Mouse (Mus musculus) thymus, adult 2 months (tissue): Measurements from ENCODE around the gene Pms2. TPM values are rescaled to one million over a fixed set of nuclear protein-coding genes. Genes with fewer than 3 reads are reported as not detected.
A peak's percentile ranks its signal among the peaks of the same experiment; 100 is the strongest.

ENCODE experiments used
- DNase-seq: peaks from one replicate; pipeline ENCODE4 v3.0.0; 2021
- H3K27ac ChIP-seq: fragments of 200-500 bp; 2 replicates; pipeline ENCODE4 v1.5.1; 2012; ENCODE audit warnings: low read length, control low read depth; ENCODE audit not compliant: control insufficient read depth, insufficient read depth
- H3K27me3 ChIP-seq: fragments of 200-500 bp; 2 replicates; pipeline ENCODE4 v1.6.1; 2012; ENCODE audit warnings: mild to moderate bottlenecking, low read length, moderate library complexity, mixed read lengths; ENCODE audit not compliant: control insufficient read depth, insufficient read depth
- H3K36me3 ChIP-seq: fragments of 200-500 bp; 2 replicates; pipeline ENCODE4 v1.6.1; 2012; ENCODE audit warnings: mild to moderate bottlenecking, low read length, moderate library complexity; ENCODE audit not compliant: control insufficient read depth, insufficient read depth
- H3K4me1 ChIP-seq: fragments of 200-500 bp; replicated peaks from 2 replicates; pipeline ENCODE4 v1.6.1; 2012; ENCODE audit warnings: low read length; ENCODE audit not compliant: control insufficient read depth, insufficient read depth
- H3K4me3 ChIP-seq: fragments of 200-500 bp; 2 replicates; pipeline ENCODE4 v1.5.1; 2012; ENCODE audit warnings: mild to moderate bottlenecking, low read length, control low read depth, moderate library complexity; ENCODE audit not compliant: control insufficient read depth, insufficient read depth
- CTCF ChIP-seq: fragments of 200-500 bp; IDR thresholded peaks from 2 replicates; pipeline ENCODE4 v1.5.1; 2012; ENCODE audit warnings: mild to moderate bottlenecking, control low read depth, low read length, moderate library complexity, borderline replicate concordance; ENCODE audit not compliant: control insufficient read depth, poor library complexity, insufficient read depth; ENCODE audit errors: extremely low read depth
- POLR2A ChIP-seq: fragments of 200-500 bp; IDR thresholded peaks from 2 replicates; pipeline ENCODE4 v1.6.1; 2012; ENCODE audit warnings: mild to moderate bottlenecking, low read length, control low read depth, moderate library complexity; ENCODE audit not compliant: control insufficient read depth, poor library complexity, insufficient read depth; ENCODE audit errors: extremely low read depth
- WGBS: fragments of 180-500 bp; shearing (Covaris S2); methylation state at CpG from one replicate; pipeline ENCODE4 v1.1.7; 2018; 5-methylcytosine and 5-hydroxymethylcytosine counted together
- polyA plus RNA-seq: library from polyadenylated mRNA; depleted of rRNA; stranded (reverse); fragments of >200 nt; gene quantifications from 2 replicates; pipeline ENCODE4 v1.2.3, GENCODE M21; 2012

The Pms2 gene
- polyA plus RNA-seq, 1 experiment, result 9.5 TPM

GRCm38 (mm10) chr5:143966671-143967070 lies 56.9 kb downstream of the Pms2 start:
- Histone ChIP-seq H3K4me1 (no peaks in the 10 kb centered on the region), H3K36me3 (no peaks in the 10 kb centered on the region), H3K27me3 (no peaks in the 10 kb centered on the region), H3K27ac (no peak overlapping the region), H3K4me3 (no peak overlapping the region)
- DNase-seq, result no peak
- 93% methylated on average over 12 of the region's 12 CpGs for WGBS
- TF ChIP-seq CTCF (no peak), POLR2A (no peak)

- 80% methylated on average over 3 of the region's 3 CpGs for WGBS
- Histone ChIP-seq H3K36me3 (no peaks in the 10 kb centered on the region), H3K27ac (no peak overlapping the region), H3K4me1 (no peaks in the 10 kb centered on the region), H3K27me3 (no peaks in the 10 kb centered on the region), H3K4me3 (no peak overlapping the region)
- DNase-seq, result no peak
- no peak for TF ChIP-seq CTCF
- no peak for TF ChIP-seq POLR2A
Observed at GRCm38 (mm10) chr5:143972628-143973027, 62.9 kb downstream of the Pms2 start.

GRCm38 (mm10) chr5:143974931-143975630 lies 65.3 kb downstream of the Pms2 start:
- peak; percentile 47 for DNase-seq
- TF ChIP-seq CTCF (peak; percentile 92), POLR2A (no peak)
- WGBS, result 47% methylated on average over 4 of the region's 4 CpGs
- Histone ChIP-seq H3K27ac (no peak overlapping the region), H3K27me3 (no peaks in the 10 kb centered on the region), H3K4me1 (no peaks in the 10 kb centered on the region), H3K4me3 (no peak overlapping the region), H3K36me3 (no peaks in the 10 kb centered on the region)

GRCm38 (mm10) chr5:143975631-143975933 lies 65.8 kb downstream of the Pms2 start:
- H3K4me3 ChIP-seq, result no peak overlapping the region
- 33% methylated on average over 2 of the region's 2 CpGs for WGBS
- no peak for TF ChIP-seq CTCF
- TF ChIP-seq POLR2A, result no peak
- H3K27ac ChIP-seq, result no peak overlapping the region
- H3K27me3 ChIP-seq, result no peaks in the 10 kb centered on the region
- DNase-seq, result no peak
- H3K4me1 ChIP-seq, result no peaks in the 10 kb centered on the region
- no peaks in the 10 kb centered on the region for H3K36me3 ChIP-seq

- no peak for TF ChIP-seq POLR2A
- no peak for TF ChIP-seq CTCF
- H3K4me1 ChIP-seq, result no peaks in the 10 kb centered on the region
- no peak for DNase-seq
- no peaks in the 10 kb centered on the region for H3K36me3 ChIP-seq
- 93% methylated on average over 11 of the region's 11 CpGs for WGBS
- no peaks in the 10 kb centered on the region for H3K27me3 ChIP-seq
- H3K27ac ChIP-seq, result no peak overlapping the region
- no peak overlapping the region for H3K4me3 ChIP-seq
Observed at GRCm38 (mm10) chr5:143976232-143976631, 66.5 kb downstream of the Pms2 start.

GRCm38 (mm10) chr5:143976726-143977431 lies 67.1 kb downstream of the Pms2 start:
- Histone ChIP-seq H3K4me1 (no peaks in the 10 kb centered on the region), H3K27ac (no peak overlapping the region), H3K36me3 (no peaks in the 10 kb centered on the region), H3K4me3 (no peak overlapping the region), H3K27me3 (no peaks in the 10 kb centered on the region)
- no peak for TF ChIP-seq CTCF
- no peak for TF ChIP-seq POLR2A
- no peak for DNase-seq
- 77% methylated on average over 16 of the region's 16 CpGs for WGBS
